Mouse (Mus musculus) hematopoietic multipotent progenitor cell, adult 10-12 weeks (in vitro differentiated cells): ENCODE measurements around the gene Lipo3. TPM values are rescaled to one million over a fixed set of nuclear protein-coding genes. Genes with fewer than 3 reads are reported as not detected.

Experiments used
- polyA plus RNA-seq: library from polyadenylated mRNA; stranded (reverse); fragments of >175 nt; gene quantifications from 2 replicates; pipeline ENCODE4 v1.2.3, GENCODE M21; 2012; ENCODE audit warnings: low replicate concordance

The Lipo3 gene
- polyA plus RNA-seq = 2.2 and 3.2 TPM in 2 replicates

DNA sequence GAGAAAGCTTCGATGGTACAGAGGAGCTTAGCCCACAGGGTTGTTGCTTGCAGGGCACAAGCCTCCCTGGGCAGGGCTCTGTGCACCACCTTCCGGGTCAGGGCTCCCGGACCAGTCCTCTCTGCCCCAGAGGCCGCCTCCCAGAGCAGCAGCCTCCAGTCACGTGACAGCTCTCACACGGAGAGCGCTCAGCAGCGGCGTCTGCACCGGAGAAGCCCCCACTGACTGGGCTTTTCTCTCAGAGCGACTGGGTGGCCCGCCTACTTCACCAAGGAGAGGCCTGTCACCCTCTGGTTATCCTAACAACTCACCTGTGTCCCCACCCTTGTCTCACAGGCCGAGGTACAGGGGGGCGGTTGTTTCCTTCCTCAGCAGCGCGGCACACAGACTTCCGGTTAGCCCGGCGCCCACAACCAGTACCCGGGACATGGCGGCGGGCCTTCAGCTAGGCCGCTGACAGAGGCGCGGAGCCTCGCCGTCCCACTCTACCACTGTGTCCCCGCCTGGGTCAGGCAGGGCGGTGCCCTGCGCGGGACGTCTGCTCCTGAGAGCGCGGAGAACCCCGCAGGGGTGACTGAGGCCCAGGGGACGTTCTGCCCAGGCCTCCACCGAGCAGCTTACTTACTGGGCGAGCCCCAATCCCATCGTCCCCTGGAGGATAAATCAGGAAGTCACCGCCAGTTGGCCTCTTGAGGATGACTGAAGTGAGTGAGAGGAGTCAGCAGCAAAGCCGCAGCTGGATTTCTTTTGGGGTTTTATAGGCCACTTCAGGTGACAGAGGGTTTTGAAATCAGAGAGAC is at the start of gene Lipo3:
Lipo3 (minus strand) TSS at position 665 of the 800 bp plus-strand sequence.

DNA sequence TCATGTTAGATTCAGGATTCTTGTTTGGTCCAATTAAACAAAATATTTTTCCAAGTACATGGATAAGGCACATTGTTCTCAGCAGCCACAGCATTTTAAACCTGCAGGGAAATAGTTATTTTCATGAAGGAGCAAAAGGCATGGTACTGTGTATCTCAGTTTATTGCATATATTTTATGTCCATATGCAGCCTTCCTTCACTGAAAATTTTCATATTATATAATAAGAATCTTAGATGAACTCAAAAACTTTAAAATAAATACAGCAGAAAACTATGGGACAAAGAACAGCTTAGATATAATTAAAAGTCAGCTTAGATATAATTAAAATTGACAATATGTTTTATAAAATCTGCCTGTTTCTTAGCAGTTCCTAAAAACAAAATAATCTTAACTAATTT is 25.6 kb upstream of the Lipo3 start, which contains the start of gene Lipo1:
Lipo1 (minus strand) TSS at position 101 of the 400 bp plus-strand sequence.

DNA sequence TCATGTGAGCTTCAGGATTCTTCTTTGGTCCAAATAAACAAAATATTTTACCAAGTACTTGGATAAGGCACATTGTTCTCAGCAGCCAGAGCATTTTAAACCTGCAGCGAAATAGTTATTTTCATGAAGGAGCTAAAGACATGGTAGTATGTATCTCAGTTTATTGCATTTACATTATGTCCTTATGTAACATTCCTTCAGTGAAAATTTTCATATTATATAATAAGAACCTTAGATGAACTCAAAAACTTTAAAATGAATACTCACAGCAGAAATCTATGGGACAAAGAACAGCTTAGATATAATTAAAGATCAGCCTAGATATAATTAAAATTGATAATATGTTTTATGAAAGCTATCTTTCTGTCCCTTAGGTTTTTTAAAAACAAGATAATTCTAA is 10.5 kb downstream of the Lipo3 start, which contains the start of gene Lipo2:
Lipo2 (minus strand) TSS at position 101 of the 400 bp plus-strand sequence.

DNA sequence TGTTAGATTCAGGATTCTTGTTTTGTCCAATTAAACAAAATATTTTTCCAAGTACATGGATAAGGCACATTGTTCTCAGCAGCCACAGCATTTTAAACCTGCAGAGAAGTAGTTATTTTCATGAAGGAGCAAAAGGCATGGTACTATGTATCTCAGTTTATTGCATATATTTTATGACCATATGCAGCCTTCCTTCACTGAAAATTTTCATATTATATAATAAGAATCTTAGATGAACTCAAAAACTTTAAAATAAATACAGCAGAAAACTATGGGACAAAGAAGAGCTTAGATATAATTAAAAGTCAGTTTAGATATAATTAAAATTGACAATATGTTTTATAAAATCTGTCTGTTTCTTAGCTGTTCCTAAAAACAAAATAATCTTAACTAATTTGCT is 136.6 kb downstream of the Lipo3 start, which contains the start of gene Gm8978:
Gm8978 (minus strand) TSS at position 101 of the 400 bp plus-strand sequence.

DNA sequence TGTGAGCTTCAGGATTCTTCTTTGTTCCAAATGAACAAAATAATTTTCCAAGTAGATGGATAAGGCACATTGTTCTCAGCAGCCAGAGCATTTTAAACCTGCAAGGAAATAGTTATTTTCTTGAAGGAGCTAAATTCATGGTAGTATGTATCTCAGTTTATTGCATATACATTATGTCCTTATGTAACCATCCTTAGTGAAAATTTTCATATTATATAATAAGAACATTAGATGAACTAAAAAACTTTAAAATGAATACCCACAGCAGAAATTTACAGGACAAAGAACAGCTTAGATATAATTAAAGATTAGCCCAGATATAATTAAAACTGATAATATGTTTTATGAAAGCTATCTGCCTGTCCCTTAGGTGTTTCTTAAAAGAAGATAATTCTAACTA is 244.1 kb downstream of the Lipo3 start, which contains the start of gene Lipo4:
Lipo4 (minus strand) TSS at position 101 of the 400 bp plus-strand sequence.

Other genes starting within 250 kb of the Lipo3 start
- not detected in 2 replicates for gene Lipo4, start 244.2 kb downstream of the Lipo3 start, polyA plus RNA-seq
- gene Gm8978, start 136.7 kb downstream of the Lipo3 start, polyA plus RNA-seq = not detected in 2 replicates
- gene Lipo2, start 10.6 kb downstream of the Lipo3 start, polyA plus RNA-seq = not detected in 2 replicates
- not detected in 2 replicates for gene Lipo1, start 25.5 kb upstream of the Lipo3 start, polyA plus RNA-seq
- gene Lipf, start 199.2 kb upstream of the Lipo3 start, polyA plus RNA-seq = not detected in 2 replicates
- not detected in 2 replicates for gene Lipk, start 246.3 kb upstream of the Lipo3 start, polyA plus RNA-seq